Mouse (Mus musculus) telencephalon, adult 2 months (tissue): ENCODE data around the gene Gm45062.

Experiments
- DNase-seq: peaks from one replicate; pipeline ENCODE4 v3.0.0-alpha.2; 2011; ENCODE audit warnings: low read depth, low spot score

The Gm45062 gene

GRCm38 (mm10) chr6:8474316-8474715 lies 215.1 kb downstream of the Gm45062 start:
- DNase-seq = no peak

GRCm38 (mm10) chr6:8474820-8475219 lies 215.6 kb downstream of the Gm45062 start:
- no peak for DNase-seq

GRCm38 (mm10) chr6:8479176-8479575 lies 219.9 kb downstream of the Gm45062 start:
- DNase-seq = no peak

GRCm38 (mm10) chr6:8484437-8485275 lies 225.4 kb downstream of the Gm45062 start:
- DNase-seq = no peak

- no peak for DNase-seq
Observed at GRCm38 (mm10) chr6:8485414-8486175, 226.3 kb downstream of the Gm45062 start.

GRCm38 (mm10) chr6:8486391-8487043 lies 227.3 kb downstream of the Gm45062 start:
- DNase-seq = no peak

- no peak for DNase-seq
Observed at GRCm38 (mm10) chr6:8487044-8487853, 228.0 kb downstream of the Gm45062 start.

- DNase-seq = no peak
Observed at GRCm38 (mm10) chr6:8488249-8488648, 229.0 kb downstream of the Gm45062 start.

- no peak for DNase-seq
Observed at GRCm38 (mm10) chr6:8489266-8489665, 230.0 kb downstream of the Gm45062 start.

GRCm38 (mm10) chr6:8489938-8490585 lies 230.8 kb downstream of the Gm45062 start:
- DNase-seq = no peak

- DNase-seq = no peak
Observed at GRCm38 (mm10) chr6:8492248-8492647, 233.0 kb downstream of the Gm45062 start.

- DNase-seq = no peak
Observed at GRCm38 (mm10) chr6:8495109-8495826, 236.0 kb downstream of the Gm45062 start.

GRCm38 (mm10) chr6:8495827-8496222 lies 236.6 kb downstream of the Gm45062 start:
- no peak for DNase-seq

GRCm38 (mm10) chr6:8497234-8497867 lies 238.1 kb downstream of the Gm45062 start:
- no peak for DNase-seq

GRCm38 (mm10) chr6:8497868-8498257 lies 238.6 kb downstream of the Gm45062 start:
- DNase-seq = no peak

GRCm38 (mm10) chr6:8498961-8499360 lies 239.7 kb downstream of the Gm45062 start:
- DNase-seq = no peak

- DNase-seq = no peak
Observed at GRCm38 (mm10) chr6:8503953-8504352, 244.7 kb downstream of the Gm45062 start.

- DNase-seq = no peak
Observed at GRCm38 (mm10) chr6:8504521-8505228, 245.4 kb downstream of the Gm45062 start.

- no peak for DNase-seq
Observed at GRCm38 (mm10) chr6:8506631-8507030, 247.4 kb downstream of the Gm45062 start.
